Mouse (Mus musculus) megakaryocyte, embryonic 14.5 days (primary cell): Measurements from ENCODE around the gene Mterf4.
"Not testable (repeated sequence)": the region's sequence is repeated elsewhere in the genome, so short reads cannot be mapped to it uniquely, and the experiment has no call there.

Experiments used
- FLI1 ChIP-seq: IDR thresholded peaks from 2 replicates; pipeline ENCODE4 v1.6.1; 2012; ENCODE audit warnings: low read length, inconsistent platforms, mixed read lengths
- GATA1 ChIP-seq: IDR thresholded peaks from 3 replicates; pipeline ENCODE4 v1.6.1; 2012; ENCODE audit warnings: mixed read lengths, low read length, inconsistent platforms, borderline replicate concordance

- not testable (repeated sequence) for TF ChIP-seq FLI1, GATA1
Measured at GRCm38 (mm10) chr1:93294491-93294890, 11.2 kb downstream of the Mterf4 start.
